Mouse (Mus musculus) R1 (cell line): ENCODE data around the gene Myo18a.

Experiments used
- DNase-seq: peaks from one replicate; pipeline ENCODE4 v3.0.0-alpha.2; 2018; ENCODE audit warnings: low read depth, low spot score

Myo18a gene

GRCm38 (mm10) chr11:77793238-77793930, 30.3 kb downstream of the Myo18a start:
- DNase-seq, result peak; percentile 95

GRCm38 (mm10) chr11:77795216-77795615, 32.2 kb downstream of the Myo18a start:
- DNase-seq, result no peak

- DNase-seq, result no peak
These were observed 37.4 kb downstream of the Myo18a start for GRCm38 (mm10) chr11:77800491-77800868.

- DNase-seq, result peak; percentile 68
These were observed 38.0 kb downstream of the Myo18a start for GRCm38 (mm10) chr11:77800869-77801701.

- DNase-seq, result no peak
These were observed 39.4 kb downstream of the Myo18a start for GRCm38 (mm10) chr11:77802341-77802865.

GRCm38 (mm10) chr11:77806218-77806617, 43.2 kb downstream of the Myo18a start:
- DNase-seq, result no peak

GRCm38 (mm10) chr11:77806855-77807254, 43.8 kb downstream of the Myo18a start:
- no peak for DNase-seq

GRCm38 (mm10) chr11:77808051-77808465, 45.0 kb downstream of the Myo18a start:
- peak; percentile 88 for DNase-seq

GRCm38 (mm10) chr11:77809215-77809614, 46.2 kb downstream of the Myo18a start:
- DNase-seq, result no peak

GRCm38 (mm10) chr11:77810018-77810417, 47.0 kb downstream of the Myo18a start:
- no peak for DNase-seq

- no peak for DNase-seq
These were observed 50.9 kb downstream of the Myo18a start for GRCm38 (mm10) chr11:77813969-77814368.

- peak; percentile 82 for DNase-seq
These were observed 53.0 kb downstream of the Myo18a start for GRCm38 (mm10) chr11:77816003-77816402.

- peak; percentile 78 for DNase-seq
These were observed 58.6 kb downstream of the Myo18a start for GRCm38 (mm10) chr11:77821648-77822047.

GRCm38 (mm10) chr11:77822781-77823180, 59.7 kb downstream of the Myo18a start:
- peak; percentile 86 for DNase-seq

GRCm38 (mm10) chr11:77825853-77826252, 62.8 kb downstream of the Myo18a start:
- peak; percentile 83 for DNase-seq

- DNase-seq, result no peak
These were observed 63.3 kb downstream of the Myo18a start for GRCm38 (mm10) chr11:77826311-77826710.

GRCm38 (mm10) chr11:77827241-77827995, 64.4 kb downstream of the Myo18a start:
- DNase-seq, result peak; percentile 88

- DNase-seq, result peak; percentile 57
These were observed 65.1 kb downstream of the Myo18a start for GRCm38 (mm10) chr11:77828163-77828562.

- DNase-seq, result no peak
These were observed 66.2 kb downstream of the Myo18a start for GRCm38 (mm10) chr11:77829043-77829841.

GRCm38 (mm10) chr11:77830875-77831274, 67.8 kb downstream of the Myo18a start:
- no peak for DNase-seq

GRCm38 (mm10) chr11:77832541-77832940, 69.5 kb downstream of the Myo18a start:
- no peak for DNase-seq
